In the genomic region with DNA sequence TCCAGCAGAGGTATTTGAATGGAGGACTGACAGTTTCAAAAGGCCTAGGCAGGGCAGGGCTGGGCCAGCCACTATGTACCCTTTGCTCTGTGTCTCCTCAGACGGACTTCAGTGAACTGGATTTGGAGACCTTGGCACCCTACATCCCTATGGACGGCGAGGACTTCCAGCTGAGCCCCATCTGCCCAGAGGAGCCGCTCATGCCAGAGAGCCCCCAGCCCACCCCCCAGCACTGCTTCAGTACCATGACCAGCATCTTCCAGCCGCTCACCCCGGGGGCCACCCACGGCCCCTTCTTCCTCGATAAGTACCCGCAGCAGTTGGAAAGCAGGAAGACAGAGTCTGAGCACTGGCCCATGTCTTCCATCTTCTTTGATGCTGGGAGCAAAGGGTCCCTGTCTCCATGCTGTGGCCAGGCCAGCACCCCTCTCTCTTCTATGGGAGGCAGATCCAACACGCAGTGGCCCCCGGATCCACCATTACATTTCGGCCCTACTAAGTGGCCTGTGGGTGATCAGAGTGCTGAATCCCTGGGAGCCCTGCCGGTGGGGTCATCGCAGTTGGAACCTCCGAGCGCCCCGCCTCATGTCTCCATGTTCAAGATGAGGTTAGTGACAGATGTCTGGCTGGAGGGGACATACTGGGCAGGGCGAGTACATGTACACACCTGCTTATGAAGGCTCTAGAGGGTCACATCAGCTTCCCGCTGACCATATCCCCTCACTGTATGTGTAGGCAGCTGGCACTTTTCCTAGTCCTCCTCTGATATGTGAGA, we compare ENCODE assay signal across 16 mouse cellular contexts.
"Had no signal": no experiment of that assay in that cellular context is flagged by ENCODE, and none has a peak within 500 bp of the region (broad histone marks: within the 10 kb centered on the region; RNA-seq: fewer than 3 reads in every experiment).

No protein-coding gene starts in this region.

- H3K27me3 ChIP-seq: intestine, embryonic 15.5 days; limb, embryonic 13.5 days; liver, embryonic 15.5 days; midbrain, embryonic 13.5 days; neural tube, embryonic 15.5 days had no signal

- H3K4me2 ChIP-seq: intestine, embryonic 15.5 days; limb, embryonic 13.5 days; liver, embryonic 11.5 days; liver, embryonic 15.5 days; midbrain, embryonic 13.5 days; neural tube, embryonic 15.5 days had no signal

- DNase-seq: kidney, adult 8-10 months; kidney, postnatal 36 days; layer of hippocampus, adult 9-11 months; layer of hippocampus, postnatal 36 days; right cerebral cortex, adult 18-20 months; right cerebral cortex, postnatal 25 days; thymus, adult 18-20 months; thymus, postnatal 14 days had no signal

- H3K36me3 ChIP-seq: intestine, embryonic 15.5 days; limb, embryonic 13.5 days; liver, embryonic 15.5 days; midbrain, embryonic 13.5 days; neural tube, embryonic 15.5 days had no signal

- H3K9me3 ChIP-seq: intestine, embryonic 15.5 days; limb, embryonic 13.5 days; liver, embryonic 15.5 days; midbrain, embryonic 13.5 days; neural tube, embryonic 15.5 days had no signal

- H3K27ac ChIP-seq: intestine, embryonic 15.5 days; kidney, postnatal 0 days; limb, embryonic 13.5 days; liver, embryonic 15.5 days; midbrain, embryonic 13.5 days; neural tube, embryonic 15.5 days had no signal

- ATAC-seq: intestine, embryonic 15.5 days; midbrain, embryonic 13.5 days had no signal

- H3K4me1 ChIP-seq: intestine, embryonic 15.5 days; liver, embryonic 15.5 days; midbrain, embryonic 13.5 days had no signal

- H3K4me3 ChIP-seq: intestine, embryonic 15.5 days; limb, embryonic 13.5 days; liver, embryonic 15.5 days; midbrain, embryonic 13.5 days; myocyte; neural tube, embryonic 15.5 days had no signal

- H3K9ac ChIP-seq: intestine, embryonic 15.5 days; limb, embryonic 13.5 days; liver, embryonic 15.5 days; midbrain, embryonic 13.5 days; neural tube, embryonic 15.5 days had no signal
